Mouse (Mus musculus): Measurements from ENCODE around the gene Sinhcaf. TPM values are rescaled to one million over a fixed set of nuclear protein-coding genes. Genes with fewer than 3 reads are reported as not detected.

The Sinhcaf gene
- polyA plus RNA-seq, 1 experiment from 2014 or later = 45.6 TPM

GRCm38 (mm10) chr6:148975096-148975495, 28.8 kb upstream of the Sinhcaf start:
- WGBS = 95% methylated on average over 3 of the region's 3 CpGs
- ATAC-seq (ENCODE audit: low FRiP score) = no peak

GRCm38 (mm10) chr6:148972891-148973290, 26.6 kb upstream of the Sinhcaf start:
- no peaks in the 10 kb centered on the region for H3K4me1 ChIP-seq (replicated peaks; ENCODE audit: control insufficient read depth, insufficient read depth, low read length)
- no peaks in the 10 kb centered on the region for H3K9me3 ChIP-seq (ENCODE audit: control insufficient read depth, low read length)
- H3K9ac ChIP-seq = no peak overlapping the region
- DNase-seq (ENCODE audit: low spot score) (no peak), ATAC-seq (ENCODE audit: low FRiP score) (no peak)
- no peaks in the 10 kb centered on the region for H3K36me3 ChIP-seq (replicated peaks; ENCODE audit: control insufficient read depth, insufficient read depth)
- WGBS = 84% methylated on average over 2 of the region's 2 CpGs
- H3K4me2 ChIP-seq (replicated peaks) = no peak overlapping the region
- H3K27ac ChIP-seq = no peak overlapping the region
- H3K27me3 ChIP-seq (ENCODE audit: control insufficient read depth, insufficient read depth, low read length) = no peaks in the 10 kb centered on the region
- no peak overlapping the region for H3K4me3 ChIP-seq (replicated peaks; ENCODE audit: low read length)

More at GRCm38 (mm10) chr6:148975096-148975495, 28.8 kb upstream of the Sinhcaf start:
- Histone ChIP-seq H3K4me3 (replicated peaks; ENCODE audit: low read length) (no peak overlapping the region), H3K27me3 (ENCODE audit: control insufficient read depth, insufficient read depth, low read length) (no peaks in the 10 kb centered on the region), H3K27ac (no peak overlapping the region), H3K4me1 (replicated peaks; ENCODE audit: control insufficient read depth, insufficient read depth, low read length) (no peaks in the 10 kb centered on the region), H3K36me3 (replicated peaks; ENCODE audit: control insufficient read depth, insufficient read depth) (no peaks in the 10 kb centered on the region), H3K9ac (no peak overlapping the region), H3K9me3 (ENCODE audit: control insufficient read depth, low read length) (no peaks in the 10 kb centered on the region), H3K4me2 (replicated peaks) (no peak overlapping the region)
- no peak for DNase-seq (ENCODE audit: low spot score)

GRCm38 (mm10) chr6:148972059-148972848, 26.0 kb upstream of the Sinhcaf start:
- no peaks in the 10 kb centered on the region for H3K27me3 ChIP-seq (ENCODE audit: control insufficient read depth, insufficient read depth, low read length)
- H3K4me2 ChIP-seq (replicated peaks) = no peak overlapping the region
- H3K9me3 ChIP-seq (ENCODE audit: control insufficient read depth, low read length) = no peaks in the 10 kb centered on the region
- DNase-seq (ENCODE audit: low spot score) (no peak), ATAC-seq (ENCODE audit: low FRiP score) (no peak)
- H3K4me3 ChIP-seq (replicated peaks; ENCODE audit: low read length) = no peak overlapping the region
- WGBS = 27% methylated on average over 9 of the region's 9 CpGs
- H3K27ac ChIP-seq = no peak overlapping the region
- no peaks in the 10 kb centered on the region for H3K36me3 ChIP-seq (replicated peaks; ENCODE audit: control insufficient read depth, insufficient read depth)
- H3K9ac ChIP-seq = no peak overlapping the region
- H3K4me1 ChIP-seq (replicated peaks; ENCODE audit: control insufficient read depth, insufficient read depth, low read length) = no peaks in the 10 kb centered on the region

GRCm38 (mm10) chr6:148971385-148971940, 25.2 kb upstream of the Sinhcaf start:
- H3K9ac ChIP-seq = no peak overlapping the region
- WGBS = 35% methylated on average over 9 of the region's 9 CpGs
- no peak overlapping the region for H3K4me2 ChIP-seq (replicated peaks)
- no peaks in the 10 kb centered on the region for H3K9me3 ChIP-seq (ENCODE audit: control insufficient read depth, low read length)
- no peak overlapping the region for H3K27ac ChIP-seq
- no peaks in the 10 kb centered on the region for H3K36me3 ChIP-seq (replicated peaks; ENCODE audit: control insufficient read depth, insufficient read depth)
- no peak overlapping the region for H3K4me3 ChIP-seq (replicated peaks; ENCODE audit: low read length)
- DNase-seq (ENCODE audit: low spot score) = no peak
- H3K27me3 ChIP-seq (ENCODE audit: control insufficient read depth, insufficient read depth, low read length) = no peaks in the 10 kb centered on the region
- no peaks in the 10 kb centered on the region for H3K4me1 ChIP-seq (replicated peaks; ENCODE audit: control insufficient read depth, insufficient read depth, low read length)
- no peak for ATAC-seq (ENCODE audit: low FRiP score)

GRCm38 (mm10) chr6:148961285-148961684, 15.0 kb upstream of the Sinhcaf start:
- no peak overlapping the region for H3K4me3 ChIP-seq (replicated peaks; ENCODE audit: low read length)
- H3K9ac ChIP-seq = no peak overlapping the region
- no peaks in the 10 kb centered on the region for H3K9me3 ChIP-seq (ENCODE audit: control insufficient read depth, low read length)
- H3K27ac ChIP-seq = no peak overlapping the region
- H3K36me3 ChIP-seq (replicated peaks; ENCODE audit: control insufficient read depth, insufficient read depth) = no peaks in the 10 kb centered on the region
- DNase-seq (ENCODE audit: low spot score) = no peak
- no peak overlapping the region for H3K4me2 ChIP-seq (replicated peaks)
- no peaks in the 10 kb centered on the region for H3K4me1 ChIP-seq (replicated peaks; ENCODE audit: control insufficient read depth, insufficient read depth, low read length)
- no peaks in the 10 kb centered on the region for H3K27me3 ChIP-seq (ENCODE audit: control insufficient read depth, insufficient read depth, low read length)
- ATAC-seq (ENCODE audit: low FRiP score) = no peak
- WGBS = 65% methylated on average over 1 of the region's 1 CpGs

GRCm38 (mm10) chr6:148959540-148960238, 13.4 kb upstream of the Sinhcaf start:
- Histone ChIP-seq H3K9ac (no peak overlapping the region), H3K4me1 (replicated peaks; ENCODE audit: control insufficient read depth, insufficient read depth, low read length) (no peaks in the 10 kb centered on the region), H3K4me2 (replicated peaks) (no peak overlapping the region), H3K4me3 (replicated peaks; ENCODE audit: low read length) (no peak overlapping the region), H3K27me3 (ENCODE audit: control insufficient read depth, insufficient read depth, low read length) (no peaks in the 10 kb centered on the region), H3K27ac (no peak overlapping the region), H3K9me3 (ENCODE audit: control insufficient read depth, low read length) (no peaks in the 10 kb centered on the region), H3K36me3 (replicated peaks; ENCODE audit: control insufficient read depth, insufficient read depth) (no peaks in the 10 kb centered on the region)
- DNase-seq (ENCODE audit: low spot score) (no peak), ATAC-seq (ENCODE audit: low FRiP score) (no peak)
- WGBS = 76% methylated on average over 4 of the region's 4 CpGs

GRCm38 (mm10) chr6:148958712-148959111, 12.4 kb upstream of the Sinhcaf start:
- Histone ChIP-seq H3K9ac (no peak overlapping the region), H3K9me3 (ENCODE audit: control insufficient read depth, low read length) (no peaks in the 10 kb centered on the region), H3K27me3 (ENCODE audit: control insufficient read depth, insufficient read depth, low read length) (no peaks in the 10 kb centered on the region), H3K27ac (no peak overlapping the region), H3K36me3 (replicated peaks; ENCODE audit: control insufficient read depth, insufficient read depth) (no peaks in the 10 kb centered on the region), H3K4me3 (replicated peaks; ENCODE audit: low read length) (no peak overlapping the region), H3K4me1 (replicated peaks; ENCODE audit: control insufficient read depth, insufficient read depth, low read length) (no peaks in the 10 kb centered on the region), H3K4me2 (replicated peaks) (no peak overlapping the region)
- ATAC-seq (ENCODE audit: low FRiP score) (no peak), DNase-seq (ENCODE audit: low spot score) (no peak)
- 91% methylated on average over 1 of the region's 1 CpGs for WGBS

GRCm38 (mm10) chr6:148957046-148957445, 10.8 kb upstream of the Sinhcaf start:
- no peak for DNase-seq (ENCODE audit: low spot score)
- H3K4me2 ChIP-seq (replicated peaks) = no peak overlapping the region
- H3K9me3 ChIP-seq (ENCODE audit: control insufficient read depth, low read length) = no peaks in the 10 kb centered on the region
- no peaks in the 10 kb centered on the region for H3K4me1 ChIP-seq (replicated peaks; ENCODE audit: control insufficient read depth, insufficient read depth, low read length)
- no peak overlapping the region for H3K9ac ChIP-seq
- no peak overlapping the region for H3K4me3 ChIP-seq (replicated peaks; ENCODE audit: low read length)
- no peak for ATAC-seq (ENCODE audit: low FRiP score)
- H3K27me3 ChIP-seq (ENCODE audit: control insufficient read depth, insufficient read depth, low read length) = no peaks in the 10 kb centered on the region
- WGBS = 75% methylated on average over 3 of the region's 3 CpGs
- H3K36me3 ChIP-seq (replicated peaks; ENCODE audit: control insufficient read depth, insufficient read depth) = no peaks in the 10 kb centered on the region
- no peak overlapping the region for H3K27ac ChIP-seq

GRCm38 (mm10) chr6:148955641-148956420, 9.6 kb upstream of the Sinhcaf start:
- H3K9ac ChIP-seq = no peak overlapping the region
- H3K36me3 ChIP-seq (replicated peaks; ENCODE audit: control insufficient read depth, insufficient read depth) = no peaks in the 10 kb centered on the region
- ATAC-seq (ENCODE audit: low FRiP score) (no peak), DNase-seq (ENCODE audit: low spot score) (no peak)
- H3K4me1 ChIP-seq (replicated peaks; ENCODE audit: control insufficient read depth, insufficient read depth, low read length) = no peaks in the 10 kb centered on the region
- H3K4me3 ChIP-seq (replicated peaks; ENCODE audit: low read length) = no peak overlapping the region
- H3K27ac ChIP-seq = no peak overlapping the region
- no peak overlapping the region for H3K4me2 ChIP-seq (replicated peaks)
- no peaks in the 10 kb centered on the region for H3K27me3 ChIP-seq (ENCODE audit: control insufficient read depth, insufficient read depth, low read length)
- no peaks in the 10 kb centered on the region for H3K9me3 ChIP-seq (ENCODE audit: control insufficient read depth, low read length)

Measured in hindbrain, embryonic 14.5 days (tissue).